Mouse (Mus musculus): ENCODE results near the gene Ptprk.

The Ptprk gene

DNA sequence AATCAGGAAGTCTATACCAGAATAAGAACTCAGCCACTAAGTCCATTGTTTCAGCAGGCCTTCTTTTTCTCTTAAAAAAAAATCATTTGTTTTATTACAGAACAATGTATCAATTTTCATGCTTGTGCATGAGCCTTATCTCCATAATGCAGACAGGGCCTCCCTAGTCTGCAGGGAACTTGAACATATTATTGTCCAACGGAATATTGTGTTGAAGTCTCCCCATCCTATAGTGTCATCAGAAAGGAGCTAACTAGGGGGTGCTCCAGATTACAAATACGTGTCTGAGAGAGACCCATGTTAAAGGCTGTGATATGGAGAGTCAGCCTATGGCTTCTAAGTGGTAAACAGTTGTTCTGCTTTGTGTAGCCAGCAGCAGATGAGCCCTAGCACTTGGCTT lies 543.4 kb downstream of the Ptprk start:
- DNase-seq (ENCODE audit: low read depth, low spot score), result no peak

DNA sequence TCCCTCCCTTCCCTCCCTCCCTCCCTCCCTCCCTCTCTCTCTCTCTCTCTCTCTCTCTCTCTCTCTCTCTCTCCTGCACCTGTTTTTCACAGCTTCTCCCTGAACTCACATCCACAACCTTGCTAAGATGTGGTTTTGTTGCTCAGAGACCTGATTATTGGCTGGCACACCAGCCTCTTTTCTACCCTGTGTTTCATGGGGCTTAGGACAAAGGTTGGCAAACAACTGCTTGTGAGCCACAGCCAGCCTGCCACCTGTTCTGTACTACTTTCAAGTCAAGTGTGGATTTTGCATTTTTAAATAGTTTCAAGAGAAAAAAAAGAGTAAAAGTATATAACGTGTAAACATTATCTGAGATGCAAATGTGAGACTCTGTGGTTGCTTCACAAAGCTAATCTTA lies 544.8 kb downstream of the Ptprk start:
- DNase-seq (ENCODE audit: low read depth, low spot score), result no peak

DNA sequence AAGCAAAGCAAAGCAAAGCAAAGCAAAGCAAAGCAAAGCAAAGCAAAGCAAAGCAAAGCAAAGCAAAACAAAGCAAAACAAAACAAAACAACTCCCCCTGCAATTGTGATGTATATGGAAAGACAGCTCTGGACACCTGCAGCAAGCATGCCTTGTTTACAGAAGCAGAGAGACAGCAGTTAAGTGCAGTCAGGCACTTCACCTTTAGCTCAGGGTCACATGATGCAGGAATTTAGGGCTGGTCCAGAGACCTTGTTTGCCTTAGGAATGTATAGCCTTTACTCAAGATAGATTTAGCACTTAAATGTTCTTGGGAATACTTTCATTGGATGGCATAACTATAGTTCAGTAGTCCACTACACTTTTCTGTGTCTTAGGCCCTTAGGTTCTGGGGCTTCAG lies 561.5 kb downstream of the Ptprk start:
- DNase-seq (ENCODE audit: low read depth, low spot score), result peak; percentile 4

GRCm38 (mm10) chr10:28641887-28642286 lies 567.3 kb downstream of the Ptprk start:
- DNase-seq (ENCODE audit: low read depth, low spot score), result no peak
